Mouse (Mus musculus) CD4-positive, CD25-positive, alpha-beta regulatory T cell (primary cell): ENCODE results near the gene Agpat3. TPM values are rescaled to one million over a fixed set of nuclear protein-coding genes. Genes with fewer than 3 reads are reported as not detected.

Experiments
- polyA plus RNA-seq: library from polyadenylated mRNA; unstranded; fragments of 100-300 nt; shearing (Covaris generic); gene quantifications from one replicate; pipeline ENCODE4 v1.2.1, GENCODE M21; 2017

Agpat3 gene
- polyA plus RNA-seq = 219 TPM

DNA sequence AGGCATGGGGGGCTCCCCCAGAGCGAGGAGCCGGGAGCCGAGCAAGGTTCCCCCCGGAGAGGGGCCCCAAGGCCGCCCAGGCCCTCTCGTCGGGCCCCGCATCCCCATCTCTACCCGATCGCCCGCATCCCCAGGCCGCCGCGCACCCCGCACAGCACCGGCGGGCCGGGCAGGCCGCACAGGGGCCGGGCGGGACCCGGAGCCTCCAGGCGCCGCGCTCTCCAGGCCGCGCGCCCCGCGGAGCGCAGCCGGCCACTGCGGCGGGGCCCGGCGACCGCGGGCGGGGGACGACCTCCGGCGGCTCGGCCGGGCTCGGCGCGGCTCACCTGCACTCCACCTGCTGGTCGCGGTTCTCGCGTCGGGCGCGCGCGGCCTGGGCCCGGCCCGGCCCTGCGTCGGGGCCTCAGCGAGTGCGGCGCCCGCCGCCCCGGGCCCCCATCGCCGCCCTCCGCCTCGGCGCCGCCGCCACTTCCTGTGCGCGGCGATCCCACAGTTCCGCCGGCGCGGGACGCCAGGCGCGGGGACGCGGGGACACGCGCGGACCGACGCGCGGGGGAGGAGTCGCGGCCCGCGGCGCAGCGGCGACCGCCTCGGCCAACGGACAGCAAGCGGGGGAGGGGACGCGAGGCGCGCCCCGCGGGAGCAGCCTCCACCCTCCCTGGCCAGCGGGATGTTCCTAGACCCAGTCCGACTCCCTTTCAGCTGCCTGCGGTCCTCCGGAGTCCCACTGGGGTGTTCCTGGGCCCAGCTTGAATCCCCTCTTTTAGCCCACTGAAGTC lies at the start of gene Agpat3:
Gene Agpat3 (minus strand): TSS at position 603 of the 779 bp plus-strand sequence.

DNA sequence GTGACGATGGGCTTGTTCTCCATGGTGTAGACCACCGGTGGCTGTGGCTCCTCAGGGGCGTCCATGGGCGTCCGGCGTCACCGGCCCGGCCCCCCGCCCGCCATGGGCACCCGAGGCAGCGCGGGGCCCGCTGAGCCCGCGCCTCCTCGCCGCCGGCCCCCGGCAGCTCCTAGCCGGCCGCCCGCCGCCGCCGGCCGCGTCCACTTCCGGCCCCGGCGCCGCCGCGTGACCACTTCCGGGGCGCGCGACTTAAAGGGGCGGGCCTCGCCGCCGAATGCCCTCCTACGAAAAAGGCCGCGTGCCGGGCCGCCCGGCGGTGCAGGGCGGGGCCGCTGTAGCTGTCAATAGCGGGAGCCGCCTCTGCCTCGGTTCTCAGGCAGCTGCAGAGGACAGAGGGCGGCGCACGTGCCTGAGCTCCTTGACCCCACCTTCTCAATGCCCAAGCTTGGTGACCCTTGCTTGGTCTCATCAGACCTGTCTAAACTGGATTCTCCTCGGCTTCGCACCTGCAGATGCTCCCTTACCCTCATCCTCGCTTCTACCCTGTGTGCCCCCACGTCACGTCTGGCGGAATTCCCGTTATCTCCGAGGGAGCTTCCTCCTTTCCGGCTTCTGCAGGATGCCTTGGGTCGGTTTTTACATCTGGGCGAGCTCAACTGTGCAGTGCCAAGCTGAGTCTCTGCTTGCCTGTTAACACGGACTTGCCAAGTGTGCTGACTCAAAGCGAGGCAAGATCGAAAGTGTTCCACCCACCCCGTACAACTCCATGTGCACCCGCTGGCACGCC lies 107.7 kb downstream of the Agpat3 start, which contains the start of gene Trappc10:
Gene Trappc10 (minus strand): TSS at position 204 of the 787 bp plus-strand sequence.

Other genes with a start within 250 kb of the Agpat3 start
- gene D10Jhu81e, start 182.7 kb downstream of the Agpat3 start, polyA plus RNA-seq = 71.3 TPM
- gene Pwp2, start 167.3 kb downstream of the Agpat3 start, polyA plus RNA-seq = 28.0 TPM
- gene Trappc10, start 107.8 kb downstream of the Agpat3 start, polyA plus RNA-seq = 40.8 TPM
- 319 TPM for gene Rrp1, start 60.6 kb upstream of the Agpat3 start, polyA plus RNA-seq
- gene Cstb, start 73.2 kb upstream of the Agpat3 start, polyA plus RNA-seq = 122 TPM
- gene Pdxk, start 112.5 kb upstream of the Agpat3 start, polyA plus RNA-seq = 12.4 TPM
- not detected for gene Olfr1358, start 164.9 kb upstream of the Agpat3 start, polyA plus RNA-seq
- 107 TPM for gene Ilvbl, start 221.9 kb upstream of the Agpat3 start, polyA plus RNA-seq
- gene Syde1, start 239.5 kb upstream of the Agpat3 start, polyA plus RNA-seq = 1.9 TPM